Mouse (Mus musculus) ovary, postnatal 36 days (tissue): ENCODE results near the gene Iqgap1.
"Not testable (repeated sequence)": the region's sequence is repeated elsewhere in the genome, so short reads cannot be mapped to it uniquely, and the experiment has no call there.

Source experiments
- DNase-seq: peaks from one replicate; pipeline ENCODE4 v3.0.0; 2022; ENCODE audit warnings: low spot score, mixed read lengths

The Iqgap1 gene

GRCm38 (mm10) chr7:80766861-80767312 is 58.9 kb downstream of the Iqgap1 start:
- no peak for DNase-seq

- DNase-seq: no peak
Measured at GRCm38 (mm10) chr7:80766072-80766471, 59.7 kb downstream of the Iqgap1 start.

GRCm38 (mm10) chr7:80763864-80764437 is 61.8 kb downstream of the Iqgap1 start:
- DNase-seq: peak; percentile 18

- no peak for DNase-seq
Measured at GRCm38 (mm10) chr7:80762297-80762696, 63.5 kb downstream of the Iqgap1 start.

GRCm38 (mm10) chr7:80754086-80754485 is 71.7 kb downstream of the Iqgap1 start:
- no peak for DNase-seq

- DNase-seq: no peak
Measured at GRCm38 (mm10) chr7:80753613-80754012, 72.2 kb downstream of the Iqgap1 start.

GRCm38 (mm10) chr7:80749624-80750023 is 76.2 kb downstream of the Iqgap1 start:
- DNase-seq: no peak

- not testable (repeated sequence) for DNase-seq
Measured at GRCm38 (mm10) chr7:80749109-80749508, 76.7 kb downstream of the Iqgap1 start.

- DNase-seq: no peak
Measured at GRCm38 (mm10) chr7:80747371-80747770, 78.4 kb downstream of the Iqgap1 start.

- DNase-seq: no peak
Measured at GRCm38 (mm10) chr7:80746166-80746761, 79.5 kb downstream of the Iqgap1 start.

- no peak for DNase-seq
Measured at GRCm38 (mm10) chr7:80745746-80746145, 80.0 kb downstream of the Iqgap1 start.

GRCm38 (mm10) chr7:80745250-80745649 is 80.5 kb downstream of the Iqgap1 start:
- DNase-seq: no peak

- DNase-seq: no peak
Measured at GRCm38 (mm10) chr7:80743920-80744630, 81.7 kb downstream of the Iqgap1 start.

- no peak for DNase-seq
Measured at GRCm38 (mm10) chr7:80742671-80743070, 83.1 kb downstream of the Iqgap1 start.

GRCm38 (mm10) chr7:80740954-80741353 is 84.8 kb downstream of the Iqgap1 start:
- DNase-seq: peak; percentile 79

- DNase-seq: no peak
Measured at GRCm38 (mm10) chr7:80736199-80736598, 89.6 kb downstream of the Iqgap1 start.

GRCm38 (mm10) chr7:80732986-80733385 is 92.8 kb downstream of the Iqgap1 start:
- DNase-seq: no peak

GRCm38 (mm10) chr7:80729662-80730061 is 96.1 kb downstream of the Iqgap1 start:
- peak; percentile 72 for DNase-seq

- DNase-seq: no peak
Measured at GRCm38 (mm10) chr7:80721041-80721440, 104.7 kb downstream of the Iqgap1 start.

- DNase-seq: no peak
Measured at GRCm38 (mm10) chr7:80719582-80719981, 106.2 kb downstream of the Iqgap1 start.

- no peak for DNase-seq
Measured at GRCm38 (mm10) chr7:80719038-80719437, 106.7 kb downstream of the Iqgap1 start.

- no peak for DNase-seq
Measured at GRCm38 (mm10) chr7:80718471-80718870, 107.3 kb downstream of the Iqgap1 start.

- no peak for DNase-seq
Measured at GRCm38 (mm10) chr7:80716758-80717157, 109.0 kb downstream of the Iqgap1 start.
